In genomic region chr6:118067720-118068119, GRCm38 (mm10) we compare ENCODE assay signal across 11 mouse cellular contexts. TPM values are rescaled to one million over a fixed set of nuclear protein-coding genes. Genes with fewer than 3 reads are reported as not detected.
DNase-seq lines count a peak whose midpoint lies in the region; ATAC-seq and TF ChIP-seq lines count a peak whose summit lies in the region.
"Had no signal": no experiment of that assay in that cellular context is flagged by ENCODE, and none has a peak within 500 bp of the region (broad histone marks: within the 10 kb centered on the region; RNA-seq: fewer than 3 reads in every experiment).

No protein-coding gene starts in this region.

- peak; percentile 59 for TF ChIP-seq CTCF in kidney, postnatal 0 days (IDR thresholded peaks at IDR 0.05; ENCODE audit: low read depth)
- no peak for TF ChIP-seq CTCF in thymus, adult 2 months (IDR thresholded peaks at IDR 0.05; ENCODE audit: borderline replicate concordance, control insufficient read depth, extremely low read depth, insufficient read depth, low read length, poor library complexity)

- no peaks in the 10 kb centered on the region for H3K9me3 ChIP-seq in kidney, postnatal 0 days (replicated peaks; ENCODE audit: low read length)
- H3K9me3 ChIP-seq: hindbrain, embryonic 12.5 days had no signal

- ATAC-seq in kidney, postnatal 0 days (replicated peaks; ENCODE audit: low FRiP score, low read depth): no peak

- H3K4me2 ChIP-seq in kidney, postnatal 0 days (ENCODE audit: low read length): no peak overlapping the region
- H3K4me2 ChIP-seq: hindbrain, embryonic 12.5 days had no signal

- H3K36me3 ChIP-seq in kidney, postnatal 0 days (ENCODE audit: insufficient read depth, low read length): no peaks in the 10 kb centered on the region
- H3K36me3 ChIP-seq in thymus, adult 2 months (ENCODE audit: control insufficient read depth, insufficient read depth, low read length): no peaks in the 10 kb centered on the region
- H3K36me3 ChIP-seq in splenic B cell, adult 2 months (ENCODE audit: control insufficient read depth, insufficient read depth, low read length, poor library complexity, severe bottlenecking): no peaks in the 10 kb centered on the region
- H3K36me3 ChIP-seq: hindbrain, embryonic 12.5 days had no signal

- no peak overlapping the region for H3K27ac ChIP-seq in kidney, postnatal 0 days
- H3K27ac ChIP-seq in thymus, adult 2 months (ENCODE audit: control insufficient read depth, insufficient read depth, low read length): no peak overlapping the region
- H3K27ac ChIP-seq: hindbrain, embryonic 12.5 days had no signal

- no peak for DNase-seq in kidney, postnatal 0 days (ENCODE audit: low spot score)
- no peak for DNase-seq in kidney, postnatal 4 days
- peak; percentile 10 for DNase-seq in thymus, adult 2 months
- DNase-seq in thymus, postnatal 4 days: no peak
- peak; percentile 25 for DNase-seq in MN1 (ENCODE audit: low spot score)
- peak; percentile 32 for DNase-seq in splenic B cell, adult 2 months (ENCODE audit: low read depth, low spot score)
- DNase-seq in urinary bladder, adult 18-20 months (ENCODE audit: low spot score in 2 of 2): no peak
- no peak for DNase-seq in adrenal gland, postnatal 4 days (ENCODE audit: low spot score in 2 of 2)
- DNase-seq: adrenal gland, postnatal 10 days; cerebellum, adult 8-10 months had no signal

- no peak overlapping the region for H3K4me3 ChIP-seq in kidney, postnatal 0 days (replicated peaks; ENCODE audit: low read depth, low read length)
- H3K4me3 ChIP-seq in thymus, adult 2 months (ENCODE audit: control insufficient read depth, insufficient read depth, low read length): no peak overlapping the region
- H3K4me3 ChIP-seq: hindbrain, embryonic 12.5 days had no signal

- WGBS in kidney, postnatal 0 days: 70% methylated on average over 7 of the region's 7 CpGs
- WGBS in thymus, adult 2 months: 67% methylated on average over 7 of the region's 7 CpGs

- no peak overlapping the region for H3K9ac ChIP-seq in kidney, postnatal 0 days (ENCODE audit: low read depth, low read length)
- H3K9ac ChIP-seq: hindbrain, embryonic 12.5 days had no signal

- no peak for TF ChIP-seq POLR2A in thymus, adult 2 months (IDR thresholded peaks at IDR 0.05; ENCODE audit: control insufficient read depth, extremely low read depth, insufficient read depth, low read length, poor library complexity)

- H3K27me3 ChIP-seq in kidney, postnatal 0 days (ENCODE audit: insufficient read depth, low read length): no peaks in the 10 kb centered on the region
- peaks cover 2% of the 10 kb centered on the region; the same call in 1 of the 2 replicates for H3K27me3 ChIP-seq in thymus, adult 2 months (ENCODE audit: control insufficient read depth, insufficient read depth, low read length)
- H3K27me3 ChIP-seq in splenic B cell, adult 2 months (ENCODE audit: control insufficient read depth, insufficient read depth, low read length, poor library complexity, severe bottlenecking): no peaks in the 10 kb centered on the region

- no peaks in the 10 kb centered on the region for H3K4me1 ChIP-seq in kidney, postnatal 0 days (replicated peaks; ENCODE audit: insufficient read depth, low read length)
- H3K4me1 ChIP-seq in thymus, adult 2 months (replicated peaks; ENCODE audit: control insufficient read depth, insufficient read depth, low read length): peaks cover 9% of the 10 kb centered on the region; the same call in 1 of the 2 replicates

RNA-seq across cellular contexts. Expression of gene Rasgef1a, which starts 56.5 kb away (rescaled TPM):
- polyA plus RNA-seq in kidney, postnatal 0 days (2015; fragmentation: Nextera tagmentation; extraction: Ambion mirVana): 1.4 TPM in 2 replicates
- 1.0 and 1.1 TPM in 2 replicates for polyA plus RNA-seq in thymus, adult 2 months (2012; rRNA removed)
- under 1 TPM; 0.31 to 0.45 TPM for total RNA-seq in adrenal gland, postnatal 4 days (2021)

Comparison
In these comparisons a context has a peak if more than half of its experiments do, and no peak if none do; other contexts are left out.
1. DNase-seq: peak in thymus, adult 2 months (single experiment), MN1 (single experiment) and splenic B cell, adult 2 months (single experiment); none in kidney, postnatal 0 days (single experiment), kidney, postnatal 4 days (0 of 2), thymus, postnatal 4 days (single experiment), urinary bladder, adult 18-20 months (0 of 2) and adrenal gland, postnatal 4 days (0 of 2).